Mouse (Mus musculus): ENCODE data around the gene Pianp. TPM values are rescaled to one million over a fixed set of nuclear protein-coding genes. Genes with fewer than 3 reads are reported as not detected.
A peak's percentile ranks its signal among the peaks of the same experiment; 100 is the strongest.

Gene Pianp
- polyA plus RNA-seq, 1 experiment = 21.4 TPM

DNA sequence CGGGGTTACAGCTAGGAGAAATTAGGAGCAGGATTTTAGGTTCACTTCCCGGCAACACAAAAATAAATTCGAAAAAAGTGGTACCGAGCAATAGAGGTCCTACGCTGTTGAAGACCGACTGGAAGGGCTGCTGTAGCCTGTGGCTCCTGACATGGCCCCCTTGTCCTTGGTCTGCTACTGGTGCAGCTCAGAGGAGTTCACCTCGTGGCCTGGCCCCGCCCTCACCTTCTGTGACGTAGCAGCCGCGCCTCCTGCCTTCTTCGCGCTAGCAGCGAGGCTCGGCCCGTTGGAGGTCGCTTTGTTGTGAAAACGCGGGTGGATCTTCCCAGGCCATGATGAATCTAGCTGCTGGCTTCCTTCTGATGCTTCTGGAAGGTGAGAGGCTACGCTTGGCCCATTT lies 53.2 kb downstream of the Pianp start, which contains the start of gene Acrbp:
TSS of gene Acrbp (plus strand) at position 12 of the 400 bp plus-strand sequence.
- TF ChIP-seq EP300 (IDR thresholded peaks at IDR 0.05; ENCODE audit: insufficient read depth, low read depth, low read length) (0 out of 2 replicates have a peak, but pooled peaks have one; percentile 27), CTCF (IDR thresholded peaks at IDR 0.05; ENCODE audit: low read depth, low read length) (no peak), POLR2A (IDR thresholded peaks at IDR 0.05; ENCODE audit: insufficient read depth, low read length) (peak; percentile 10)
- Histone ChIP-seq H3K27me3 (ENCODE audit: control insufficient read depth, insufficient read depth, low read length, poor library complexity, severe bottlenecking) (no peaks in the 10 kb centered on the region), H3K9ac (ENCODE audit: low read depth, poor library complexity, severe bottlenecking) (peak within 1 kb of the TSS; percentile 39), H3K4me3 (ENCODE audit: low read depth, low read length) (peak within 1 kb of the TSS; percentile 37), H3K36me3 (ENCODE audit: control insufficient read depth, insufficient read depth, low read length, poor library complexity, severe bottlenecking) (peaks cover 3% of the 10 kb centered on the region), H3K27ac (ENCODE audit: insufficient read depth, low read length) (no peak within 1 kb of the TSS), H3K4me1 (ENCODE audit: control insufficient read depth, insufficient read depth, low read length) (no peaks in the 10 kb centered on the region), H3K9me3 (replicated peaks; ENCODE audit: control insufficient read depth, insufficient read depth, low read length, poor library complexity, severe bottlenecking) (no peaks in the 10 kb centered on the region)

DNA sequence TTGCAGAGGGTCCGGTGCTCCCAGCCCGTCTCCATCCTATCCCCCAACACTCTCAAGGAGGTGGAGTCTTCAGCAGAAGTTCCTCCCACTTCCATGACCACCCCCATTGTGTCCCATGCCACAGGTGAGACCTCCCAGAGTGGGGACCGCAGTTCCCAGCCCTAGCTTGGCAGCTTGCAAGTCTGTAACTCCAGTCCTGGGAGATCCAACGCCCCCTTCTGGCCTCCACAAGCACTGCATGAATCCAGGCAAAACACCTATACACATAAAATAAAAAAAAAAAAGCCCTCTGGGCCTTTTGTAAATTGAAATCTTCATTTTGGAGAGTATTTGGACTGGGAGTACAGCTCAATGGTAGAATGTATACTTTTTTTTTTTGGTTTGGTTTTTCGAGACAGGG lies 54.7 kb downstream of the Pianp start:
- no peaks in the 10 kb centered on the region for H3K4me1 ChIP-seq (ENCODE audit: control insufficient read depth, insufficient read depth, low read length)
- H3K9me3 ChIP-seq (replicated peaks; ENCODE audit: control insufficient read depth, insufficient read depth, low read length, poor library complexity, severe bottlenecking) = no peaks in the 10 kb centered on the region
- TF ChIP-seq CTCF (IDR thresholded peaks at IDR 0.05; ENCODE audit: low read depth, low read length) (peak; percentile 67), EP300 (IDR thresholded peaks at IDR 0.05; ENCODE audit: insufficient read depth, low read depth, low read length) (no peak), POLR2A (IDR thresholded peaks at IDR 0.05; ENCODE audit: insufficient read depth, low read length) (no peak)
- H3K27me3 ChIP-seq (ENCODE audit: control insufficient read depth, insufficient read depth, low read length, poor library complexity, severe bottlenecking) = no peaks in the 10 kb centered on the region
- H3K27ac ChIP-seq (ENCODE audit: insufficient read depth, low read length) = no peak overlapping the region
- H3K4me3 ChIP-seq (ENCODE audit: low read depth, low read length) = peak overlapping the region; percentile 8
- H3K36me3 ChIP-seq (ENCODE audit: control insufficient read depth, insufficient read depth, low read length, poor library complexity, severe bottlenecking) = peaks cover 3% of the 10 kb centered on the region; the same call in 1 of the 2 replicates
- no peak overlapping the region for H3K9ac ChIP-seq (ENCODE audit: low read depth, poor library complexity, severe bottlenecking)

Other genes with a start within 250 kb of the Pianp start
- 0.59 TPM in 1 of 2 replicates, not detected in the other for gene Gm45234, start 240.7 kb upstream of the Pianp start, polyA plus RNA-seq (2011; ENCODE audit: insufficient read depth, insufficient read length, low read depth, missing spikeins)
- 32.0 and 35.2 TPM in 2 replicates for gene Atn1, start 240.2 kb upstream of the Pianp start, polyA plus RNA-seq (2011; ENCODE audit: insufficient read depth, insufficient read length, low read depth, missing spikeins)
- 7.4 and 8.3 TPM in 2 replicates for gene Eno2, start 227.0 kb upstream of the Pianp start, polyA plus RNA-seq (2011; ENCODE audit: insufficient read depth, insufficient read length, low read depth, missing spikeins)
- gene Lrrc23, start 217.0 kb upstream of the Pianp start, polyA plus RNA-seq (2011; ENCODE audit: insufficient read depth, insufficient read length, low read depth, missing spikeins) = 0.84 TPM in 1 of 2 replicates, not detected in the other
- gene Spsb2, start 188.0 kb upstream of the Pianp start, polyA plus RNA-seq (2011; ENCODE audit: insufficient read depth, insufficient read length, low read depth, missing spikeins) = 4.6 and 5.4 TPM in 2 replicates
- gene Tpi1, start 182.4 kb upstream of the Pianp start, polyA plus RNA-seq (2011; ENCODE audit: insufficient read depth, insufficient read length, low read depth, missing spikeins) = 377 and 389 TPM in 2 replicates
- gene Usp5, start 167.2 kb upstream of the Pianp start, polyA plus RNA-seq (2011; ENCODE audit: insufficient read depth, insufficient read length, low read depth, missing spikeins) = 80.9 and 85.2 TPM in 2 replicates
- 162 and 187 TPM in 2 replicates for gene Cdca3, start 167.1 kb upstream of the Pianp start, polyA plus RNA-seq (2011; ENCODE audit: insufficient read depth, insufficient read length, low read depth, missing spikeins)
- gene Gnb3, start 156.4 kb upstream of the Pianp start, polyA plus RNA-seq (2011; ENCODE audit: insufficient read depth, insufficient read length, low read depth, missing spikeins) = not detected in 2 replicates
- 3.1 and 3.6 TPM in 2 replicates for gene P3h3, start 138.9 kb upstream of the Pianp start, polyA plus RNA-seq (2011; ENCODE audit: insufficient read depth, insufficient read length, low read depth, missing spikeins)
- gene Gpr162, start 132.7 kb upstream of the Pianp start, polyA plus RNA-seq (2011; ENCODE audit: insufficient read depth, insufficient read length, low read depth, missing spikeins) = 2.4 and 3.2 TPM in 2 replicates
- gene Cd4, start 108.5 kb upstream of the Pianp start, polyA plus RNA-seq (2011; ENCODE audit: insufficient read depth, insufficient read length, low read depth, missing spikeins) = not detected in 2 replicates
- 4.0 and 5.9 TPM in 2 replicates for gene Lag3, start 85.0 kb upstream of the Pianp start, polyA plus RNA-seq (2011; ENCODE audit: insufficient read depth, insufficient read length, low read depth, missing spikeins)
- 382 and 383 TPM in 2 replicates for gene Ptms, start 76.6 kb upstream of the Pianp start, polyA plus RNA-seq (2011; ENCODE audit: insufficient read depth, insufficient read length, low read depth, missing spikeins)
- gene Mlf2, start 65.3 kb upstream of the Pianp start, polyA plus RNA-seq (2011; ENCODE audit: insufficient read depth, insufficient read length, low read depth, missing spikeins) = 263 and 294 TPM in 2 replicates
- 145 and 154 TPM in 2 replicates for gene Cops7a, start 31.2 kb upstream of the Pianp start, polyA plus RNA-seq (2011; ENCODE audit: insufficient read depth, insufficient read length, low read depth, missing spikeins)
- gene Zfp384, start 12.5 kb downstream of the Pianp start, polyA plus RNA-seq (2011; ENCODE audit: insufficient read depth, insufficient read length, low read depth, missing spikeins) = 32.4 and 33.8 TPM in 2 replicates
- gene Ing4, start 43.1 kb downstream of the Pianp start, polyA plus RNA-seq (2011; ENCODE audit: insufficient read depth, insufficient read length, low read depth, missing spikeins) = 44.0 and 54.7 TPM in 2 replicates
- gene Acrbp, start 53.0 kb downstream of the Pianp start, polyA plus RNA-seq (2011; ENCODE audit: insufficient read depth, insufficient read length, low read depth, missing spikeins) = 25.3 and 25.7 TPM in 2 replicates
- 2.5 and 3.7 TPM in 2 replicates for gene Lpar5, start 71.2 kb downstream of the Pianp start, polyA plus RNA-seq (2011; ENCODE audit: insufficient read depth, insufficient read length, low read depth, missing spikeins)
- 307 and 317 TPM in 2 replicates for gene Chd4, start 99.3 kb downstream of the Pianp start, polyA plus RNA-seq (2011; ENCODE audit: insufficient read depth, insufficient read length, low read depth, missing spikeins)
- gene Nop2, start 135.2 kb downstream of the Pianp start, polyA plus RNA-seq (2011; ENCODE audit: insufficient read depth, insufficient read length, low read depth, missing spikeins) = 75.1 and 78.4 TPM in 2 replicates
- 8.3 and 9.9 TPM in 2 replicates for gene Iffo1, start 148.5 kb downstream of the Pianp start, polyA plus RNA-seq (2011; ENCODE audit: insufficient read depth, insufficient read length, low read depth, missing spikeins)
- gene Gapdh, start 169.8 kb downstream of the Pianp start, polyA plus RNA-seq (2011; ENCODE audit: insufficient read depth, insufficient read length, low read depth, missing spikeins) = 933 and 990 TPM in 2 replicates
- gene Ncapd2, start 195.0 kb downstream of the Pianp start, polyA plus RNA-seq (2011; ENCODE audit: insufficient read depth, insufficient read length, low read depth, missing spikeins) = 383 and 401 TPM in 2 replicates
- 113 TPM in 2 replicates for gene Mrpl51, start 195.1 kb downstream of the Pianp start, polyA plus RNA-seq (2011; ENCODE audit: insufficient read depth, insufficient read length, low read depth, missing spikeins)
- gene Vamp1, start 218.9 kb downstream of the Pianp start, polyA plus RNA-seq (2011; ENCODE audit: insufficient read depth, insufficient read length, low read depth, missing spikeins) = 9.4 and 14.3 TPM in 2 replicates
- 2.1 and 3.9 TPM in 2 replicates for gene Tapbpl, start 235.2 kb downstream of the Pianp start, polyA plus RNA-seq (2011; ENCODE audit: insufficient read depth, insufficient read length, low read depth, missing spikeins)
- gene Cd27, start 240.3 kb downstream of the Pianp start, polyA plus RNA-seq (2011; ENCODE audit: insufficient read depth, insufficient read length, low read depth, missing spikeins) = not detected in 2 replicates